Mouse (Mus musculus) liver, embryonic 15.5 days (tissue): Measurements from ENCODE around the gene Pygl. TPM values are rescaled to one million over a fixed set of nuclear protein-coding genes. Genes with fewer than 3 reads are reported as not detected.
"Not testable (repeated sequence)": the region's sequence is repeated elsewhere in the genome, so short reads cannot be mapped to it uniquely, and the experiment has no call there.

Experiments used
- ATAC-seq: fragments of 200-750 bp; cut with Nextera tagmentation; 2 replicates; pipeline ENCODE4 v1.8.0; 2017; ENCODE audit warnings: moderate number of reproducible peaks, mild to moderate bottlenecking, moderate library complexity; ENCODE audit not compliant: insufficient read depth
- H3K27ac ChIP-seq: fragments of 300-500 bp; sonication (generic); replicated peaks from 2 replicates; pipeline ENCODE4 v1.5.1; 2015; ENCODE audit warnings: mild to moderate bottlenecking, inconsistent platforms
- H3K27me3 ChIP-seq: fragments of 300-500 bp; sonication (generic); 2 replicates; pipeline ENCODE4 v1.6.1; 2015; ENCODE audit warnings: mild to moderate bottlenecking, inconsistent platforms
- H3K36me3 ChIP-seq: fragments of 300-500 bp; sonication (generic); replicated peaks from 2 replicates; pipeline ENCODE4 v1.6.1; 2015; ENCODE audit warnings: moderate library complexity, mild to moderate bottlenecking, inconsistent platforms
- H3K4me1 ChIP-seq: fragments of 300-500 bp; sonication (generic); replicated peaks from 2 replicates; pipeline ENCODE4 v1.6.1; 2015; ENCODE audit warnings: inconsistent platforms
- H3K4me2 ChIP-seq: fragments of 300-500 bp; sonication (generic); 2 replicates; pipeline ENCODE4 v1.6.1; 2015; ENCODE audit warnings: moderate library complexity, mild to moderate bottlenecking, inconsistent platforms
- H3K4me3 ChIP-seq: fragments of 300-500 bp; sonication (generic); replicated peaks from 2 replicates; pipeline ENCODE4 v1.5.1; 2015; ENCODE audit warnings: mild to moderate bottlenecking, inconsistent platforms
- H3K9ac ChIP-seq: fragments of 300-500 bp; sonication (generic); 2 replicates; pipeline ENCODE4 v1.6.1; 2015; ENCODE audit warnings: moderate library complexity, mild to moderate bottlenecking, inconsistent platforms
- H3K9me3 ChIP-seq: fragments of 300-500 bp; sonication (generic); replicated peaks from 2 replicates; pipeline ENCODE4 v1.6.1; 2016; ENCODE audit warnings: inconsistent platforms
- WGBS: fragments of 180-500 bp; shearing (Covaris S2); methylation state at CpG from one replicate; pipeline ENCODE4 v1.1.7; 2015; ENCODE audit warnings: mixed read lengths; ENCODE audit not compliant: insufficient replicate concordance; 5-methylcytosine and 5-hydroxymethylcytosine counted together
- polyA plus RNA-seq: library from polyadenylated mRNA; unstranded; fragments of >200 nt; fragmentation: Nextera tagmentation; extraction: Ambion mirVana; gene quantifications from 2 replicates; pipeline ENCODE4 v1.2.1, GENCODE M21; 2015

The Pygl gene
- polyA plus RNA-seq, 1 experiment from 2014 or later, result 85.0 TPM

DNA sequence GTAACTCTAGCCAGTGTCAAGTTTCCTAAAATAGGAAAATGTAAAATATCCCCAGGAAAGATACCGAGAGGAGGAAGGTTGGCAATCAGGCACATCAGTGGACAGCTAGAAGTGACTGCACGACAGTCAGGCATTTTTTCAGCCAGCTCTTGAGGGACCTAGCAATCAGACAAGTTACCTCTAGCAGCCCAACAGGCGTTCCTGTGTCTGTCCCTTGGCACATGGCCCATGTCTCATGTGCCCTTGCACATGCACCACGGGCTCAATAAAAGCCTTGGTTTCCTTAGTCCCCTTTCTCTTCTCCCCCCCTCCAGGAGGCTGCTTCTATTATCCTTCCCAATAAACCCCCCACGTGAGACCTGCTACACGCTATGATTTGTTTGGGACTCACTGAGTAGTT, 75.1 kb downstream of the Pygl start:
- WGBS, result 51% methylated on average over 6 of the region's 6 CpGs
- H3K9ac ChIP-seq, result no peak overlapping the region
- H3K4me3 ChIP-seq, result no peak overlapping the region
- H3K4me2 ChIP-seq, result no peak overlapping the region
- H3K27me3 ChIP-seq, result no peaks in the 10 kb centered on the region
- no peaks in the 10 kb centered on the region for H3K9me3 ChIP-seq
- H3K4me1 ChIP-seq, result no peaks in the 10 kb centered on the region
- H3K27ac ChIP-seq, result no peak overlapping the region
- ATAC-seq, result no peak
- no peaks in the 10 kb centered on the region for H3K36me3 ChIP-seq

DNA sequence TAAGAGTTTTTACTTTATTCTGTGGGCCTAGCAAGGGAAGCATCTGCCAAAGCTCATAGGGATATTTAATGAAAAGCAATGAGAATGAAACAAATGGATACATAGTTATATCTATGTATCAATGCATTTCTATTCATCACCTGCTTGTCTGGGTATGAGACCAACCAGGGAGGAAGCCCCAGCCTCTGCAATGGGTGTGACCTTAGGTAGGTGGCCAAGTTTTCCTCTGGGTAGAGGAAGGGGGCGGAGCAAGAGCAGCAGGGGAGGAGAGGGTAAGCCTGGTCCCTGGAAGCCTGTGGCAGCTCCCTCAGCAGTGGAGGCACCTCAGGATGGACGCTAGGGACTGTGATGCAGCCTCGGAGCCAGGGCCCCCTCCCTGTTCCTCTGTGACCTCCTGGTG, 77.4 kb downstream of the Pygl start, which contains the start of gene Abhd12b:
Abhd12b (plus strand) TSS at position 301 of the 400 bp plus-strand sequence.
- H3K27me3 ChIP-seq, result no peaks in the 10 kb centered on the region
- ATAC-seq, result no peak
- no peak within 1 kb of the TSS for H3K27ac ChIP-seq
- H3K4me1 ChIP-seq, result peaks cover 2% of the 10 kb centered on the region; the same call in 1 of the 2 replicates
- 52% methylated on average over 3 of the region's 3 CpGs for WGBS
- H3K36me3 ChIP-seq, result no peaks in the 10 kb centered on the region
- no peaks in the 10 kb centered on the region for H3K9me3 ChIP-seq
- no peak within 1 kb of the TSS for H3K9ac ChIP-seq
- H3K4me3 ChIP-seq, result no peak within 1 kb of the TSS
- H3K4me2 ChIP-seq, result no peak within 1 kb of the TSS

DNA sequence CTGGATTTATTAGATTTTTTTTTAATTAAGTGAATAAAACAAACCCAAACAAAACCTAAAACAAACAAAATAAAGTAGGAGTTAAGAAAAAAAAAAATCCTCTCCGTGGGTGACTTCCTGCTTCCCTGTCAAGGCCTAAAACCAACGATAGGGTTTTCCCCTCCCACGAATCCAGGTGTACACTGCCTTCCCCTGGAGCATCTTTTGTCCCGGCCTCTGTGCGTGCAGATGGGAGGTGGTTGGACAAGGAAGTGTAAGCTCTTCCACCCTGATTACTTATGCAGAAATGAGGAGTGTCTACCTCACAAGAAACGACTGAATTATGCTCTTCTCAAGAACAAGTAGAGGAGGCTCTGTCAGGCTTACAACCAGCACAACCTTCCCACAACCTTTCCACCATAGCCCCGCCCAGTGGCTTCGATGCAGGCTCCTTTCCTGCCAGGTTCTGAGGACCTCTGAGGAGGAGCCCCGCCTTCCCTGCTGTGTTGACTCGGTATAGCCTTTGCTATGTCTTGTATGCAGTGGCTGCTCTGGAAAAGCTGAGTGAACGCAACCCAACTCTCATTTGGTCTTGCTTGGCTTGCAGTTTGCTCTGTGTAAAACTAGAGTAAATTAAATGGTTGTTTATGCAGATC, 82.5 kb downstream of the Pygl start:
- Histone ChIP-seq H3K4me3 (peak overlapping the region; percentile 30; the same call in 1 of the 2 replicates), H3K9ac (no peak overlapping the region; the same call in 1 of the 2 replicates), H3K4me2 (peak overlapping the region; percentile 54), H3K27me3 (no peaks in the 10 kb centered on the region), H3K9me3 (no peaks in the 10 kb centered on the region), H3K27ac (no peak overlapping the region), H3K4me1 (peaks cover 9% of the 10 kb centered on the region; the same call in 1 of the 2 replicates), H3K36me3 (no peaks in the 10 kb centered on the region)
- ATAC-seq, result no peak
- 12% methylated on average over 11 of the region's 11 CpGs for WGBS

DNA sequence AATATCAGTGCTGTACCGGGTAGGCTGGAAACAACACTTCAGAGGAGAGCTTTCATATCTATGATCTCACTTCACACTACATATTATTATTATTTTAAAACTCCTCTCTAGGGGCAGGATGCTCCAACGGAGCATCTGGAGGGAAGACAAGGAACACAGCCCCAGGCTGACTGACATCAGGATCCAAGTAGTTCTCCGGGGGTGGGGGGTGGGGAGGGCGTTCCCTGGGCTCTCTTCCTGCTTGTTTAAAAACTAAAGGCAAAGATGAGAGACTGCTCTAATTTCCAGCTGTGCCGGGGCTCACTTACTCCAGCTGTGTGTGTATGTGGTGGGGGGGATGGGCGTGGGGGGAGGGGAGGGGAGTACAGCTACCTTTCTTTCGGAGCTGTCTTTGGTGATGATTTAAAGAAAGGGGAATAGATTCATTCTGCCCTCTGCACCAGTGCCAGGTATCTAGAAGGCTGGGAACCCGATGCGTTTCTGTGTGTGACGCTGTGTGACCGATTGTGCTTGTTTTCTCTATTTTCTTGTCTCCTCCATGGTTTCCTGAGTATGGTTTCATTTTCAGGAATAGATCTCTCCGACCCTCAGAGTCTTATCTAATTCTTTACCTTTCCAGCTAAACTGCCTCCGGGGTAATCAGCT, 83.2 kb downstream of the Pygl start:
- Histone ChIP-seq H3K4me3 (peak overlapping the region; percentile 30), H3K27me3 (no peaks in the 10 kb centered on the region), H3K9ac (no peak overlapping the region), H3K4me2 (peak overlapping the region; percentile 54), H3K4me1 (peaks cover 9% of the 10 kb centered on the region; the same call in 1 of the 2 replicates), H3K36me3 (no peaks in the 10 kb centered on the region), H3K9me3 (no peaks in the 10 kb centered on the region), H3K27ac (no peak overlapping the region)
- ATAC-seq, result no peak
- 6% methylated on average over 13 of the region's 13 CpGs for WGBS

DNA sequence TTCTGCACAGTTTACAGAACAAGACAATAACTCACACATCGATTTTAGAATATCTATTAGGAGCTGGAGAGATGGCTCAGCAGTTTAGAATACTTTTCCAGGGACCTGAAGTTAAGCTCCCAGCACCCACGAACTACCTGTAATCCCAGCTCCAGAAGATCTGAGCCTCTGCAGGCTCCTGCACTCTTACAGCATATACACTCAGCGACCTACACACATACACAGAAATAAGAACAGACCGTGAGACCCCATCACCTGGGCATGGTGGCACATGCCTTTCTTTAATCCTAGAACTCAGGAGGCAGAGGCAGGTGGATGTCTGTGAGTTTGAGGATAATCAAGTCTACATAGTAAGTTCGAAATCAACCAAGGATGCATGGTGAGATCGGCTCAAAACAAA, 85.7 kb downstream of the Pygl start:
- no peak overlapping the region for H3K4me3 ChIP-seq
- H3K4me1 ChIP-seq, result peaks cover 9% of the 10 kb centered on the region; the same call in 1 of the 2 replicates
- H3K36me3 ChIP-seq, result no peaks in the 10 kb centered on the region
- no peak overlapping the region for H3K27ac ChIP-seq
- no peak for ATAC-seq
- H3K9me3 ChIP-seq, result no peaks in the 10 kb centered on the region
- H3K9ac ChIP-seq, result no peak overlapping the region
- H3K4me2 ChIP-seq, result no peak overlapping the region
- WGBS, result 68% methylated on average over 6 of the region's 6 CpGs
- H3K27me3 ChIP-seq, result no peaks in the 10 kb centered on the region

DNA sequence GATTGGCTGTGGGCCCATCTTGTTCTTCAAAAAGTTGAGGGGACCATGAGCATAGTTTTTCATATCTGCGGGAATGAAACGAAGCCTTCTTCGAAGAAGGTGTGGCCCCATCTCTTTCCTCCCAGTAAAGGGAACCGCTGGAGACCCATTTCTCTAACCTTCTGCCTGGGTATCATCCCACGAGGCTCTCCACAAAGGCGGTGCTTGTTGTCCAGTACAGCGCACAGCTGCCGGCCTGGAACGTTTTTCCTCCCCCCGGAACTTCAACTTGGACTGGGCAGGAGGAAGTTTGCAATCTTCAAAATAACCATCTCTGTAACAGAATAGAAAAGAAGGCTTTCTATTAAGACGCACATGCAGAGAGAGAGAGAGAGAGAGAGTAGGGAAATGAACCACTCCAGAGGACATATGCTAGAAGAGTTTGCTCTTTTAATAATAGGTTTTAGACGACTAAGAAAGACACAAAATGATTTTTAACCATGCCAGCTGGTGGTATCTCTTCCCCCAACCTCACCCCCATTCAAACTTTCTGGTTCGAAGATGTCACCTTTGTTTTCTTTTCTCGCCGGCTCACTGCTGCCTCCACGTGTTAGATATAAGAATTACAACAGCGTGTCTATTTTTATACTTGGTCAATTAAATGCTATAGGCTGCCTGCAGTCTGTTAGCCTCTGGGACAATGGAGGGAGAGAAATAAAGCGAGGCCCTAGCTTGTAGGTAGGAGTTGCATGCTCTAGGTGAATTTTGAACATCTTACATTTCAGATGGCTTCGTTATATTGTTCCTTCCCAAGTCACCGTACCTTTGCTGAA, 86.4 kb downstream of the Pygl start:
- WGBS, result 42% methylated on average over 20 of the region's 20 CpGs
- Histone ChIP-seq H3K9me3 (no peaks in the 10 kb centered on the region), H3K4me2 (no peak overlapping the region), H3K36me3 (no peaks in the 10 kb centered on the region), H3K4me3 (no peak overlapping the region), H3K9ac (no peak overlapping the region), H3K4me1 (peaks cover 9% of the 10 kb centered on the region; the same call in 1 of the 2 replicates), H3K27me3 (no peaks in the 10 kb centered on the region), H3K27ac (no peak overlapping the region)
- ATAC-seq, result no peak

DNA sequence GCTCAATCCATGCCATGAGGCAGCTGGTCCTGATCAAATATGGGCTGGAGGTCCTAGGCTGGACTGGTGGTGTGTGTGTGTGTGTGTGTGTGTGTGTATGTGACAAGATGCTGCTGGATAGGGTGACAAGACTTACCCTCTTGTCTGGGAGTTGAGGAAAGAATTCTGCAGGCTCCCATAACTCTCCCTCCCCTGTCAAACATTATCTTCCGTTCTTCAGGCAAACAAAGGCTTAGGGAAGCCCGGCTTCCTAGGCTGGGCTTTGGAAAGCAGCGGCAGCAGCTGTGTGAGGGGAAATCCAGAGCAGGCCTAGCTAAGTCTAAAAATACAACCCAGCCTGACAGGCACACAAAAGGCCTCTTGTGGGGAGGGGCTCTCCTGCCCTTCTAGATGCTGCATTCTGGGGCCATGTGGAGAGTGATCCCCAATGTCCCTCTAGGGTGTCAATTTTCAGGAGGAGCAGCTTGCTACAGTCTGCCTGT, 87.1 kb downstream of the Pygl start:
- not testable (repeated sequence) for H3K9me3 ChIP-seq, ATAC-seq, H3K4me1 ChIP-seq, H3K36me3 ChIP-seq, H3K4me3 ChIP-seq, H3K9ac ChIP-seq, H3K27me3 ChIP-seq, H3K4me2 ChIP-seq, H3K27ac ChIP-seq
- WGBS, result 48% methylated on average over 3 of the region's 3 CpGs

DNA sequence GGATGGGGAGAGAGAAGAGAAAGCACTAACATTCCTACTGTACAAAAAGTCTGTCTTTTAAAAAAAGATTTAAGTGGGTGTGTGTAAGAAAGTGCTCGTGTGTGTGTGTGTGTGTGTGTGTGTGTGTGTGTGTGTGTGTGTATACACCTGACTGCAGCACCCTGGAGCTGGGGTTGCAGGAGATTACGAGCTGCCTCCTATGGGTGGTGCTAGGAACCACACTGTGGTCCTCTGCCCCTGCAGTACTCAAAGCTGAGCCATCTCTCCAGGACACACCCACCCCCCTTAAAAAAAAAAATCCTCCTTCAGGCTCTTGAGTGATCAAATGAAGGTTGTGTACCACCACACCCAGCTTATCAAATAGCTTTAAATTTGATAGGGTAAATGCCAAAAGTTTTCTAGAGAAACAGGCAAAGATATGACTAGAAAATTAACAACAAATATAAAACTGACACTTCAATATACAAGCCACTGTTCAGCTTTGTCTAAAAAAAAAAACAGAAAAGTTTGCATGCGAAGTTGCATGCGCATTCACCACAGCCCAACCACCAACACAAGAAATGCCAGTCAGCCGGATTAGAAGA, 90.2 kb downstream of the Pygl start:
- 69% methylated on average over 5 of the region's 5 CpGs for WGBS
- Histone ChIP-seq H3K27me3 (no peaks in the 10 kb centered on the region), H3K9me3 (no peaks in the 10 kb centered on the region), H3K36me3 (no peaks in the 10 kb centered on the region), H3K9ac (no peak overlapping the region), H3K4me3 (no peak overlapping the region), H3K27ac (no peak overlapping the region), H3K4me1 (0 out of 2 replicates have a peak, but pooled peaks cover 4% of the 10 kb centered on the region), H3K4me2 (no peak overlapping the region)
- ATAC-seq, result no peak

Other genes with a start within 250 kb of the Pygl start
- gene Sav1, start 244.5 kb downstream of the Pygl start, polyA plus RNA-seq, result 3.7 and 3.8 TPM in 2 replicates
- 3.0 and 3.2 TPM in 2 replicates for gene Nin, start 117.8 kb downstream of the Pygl start, polyA plus RNA-seq
- gene Abhd12b, start 77.3 kb downstream of the Pygl start, polyA plus RNA-seq, result not detected in 2 replicates
- 0.03 and 0.14 TPM in 2 replicates for gene Trim9, start 116.1 kb upstream of the Pygl start, polyA plus RNA-seq
- gene Tmx1, start 221.6 kb upstream of the Pygl start, polyA plus RNA-seq, result 117 and 119 TPM in 2 replicates